Mouse (Mus musculus): ENCODE measurements at regions not wholly inside any gene's neighbourhood (a gene's known extent, or its start where the extent isn't known, plus 50 kb on each side); places are given as distances from the start of the nearest gene placed in this dataset.

- no peak for DNase-seq (ENCODE audit: low spot score in 2 of 2)
Measured at GRCm38 (mm10) chr2:34111286-34111685, 223.5 kb upstream of the Mvb12b start.

DNA sequence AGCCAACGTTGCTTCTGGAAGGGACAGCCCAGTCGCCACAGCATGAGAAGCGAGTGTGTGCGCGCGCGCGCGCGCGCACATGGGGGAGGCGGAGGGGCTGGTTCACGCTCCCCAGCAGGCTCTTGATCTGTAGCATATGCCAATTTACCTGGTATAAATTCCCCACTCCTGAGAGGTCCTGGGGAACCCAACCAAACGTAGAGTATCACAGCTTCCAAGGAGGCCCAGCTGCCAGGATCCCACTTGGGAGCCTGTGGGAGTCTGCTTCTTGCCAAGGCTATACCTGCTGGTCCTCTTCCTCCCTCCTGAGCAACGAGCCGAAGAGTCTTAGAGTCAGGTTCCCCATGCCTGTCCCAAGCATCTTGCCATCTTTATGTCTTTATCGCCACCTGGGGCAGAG is 222.8 kb upstream of the Mvb12b start:
- DNase-seq (ENCODE audit: low spot score in 2 of 2) = no peak

GRCm38 (mm10) chr2:34107566-34108303 is 220.0 kb upstream of the Mvb12b start:
- no peak for DNase-seq (ENCODE audit: low spot score in 2 of 2)

DNA sequence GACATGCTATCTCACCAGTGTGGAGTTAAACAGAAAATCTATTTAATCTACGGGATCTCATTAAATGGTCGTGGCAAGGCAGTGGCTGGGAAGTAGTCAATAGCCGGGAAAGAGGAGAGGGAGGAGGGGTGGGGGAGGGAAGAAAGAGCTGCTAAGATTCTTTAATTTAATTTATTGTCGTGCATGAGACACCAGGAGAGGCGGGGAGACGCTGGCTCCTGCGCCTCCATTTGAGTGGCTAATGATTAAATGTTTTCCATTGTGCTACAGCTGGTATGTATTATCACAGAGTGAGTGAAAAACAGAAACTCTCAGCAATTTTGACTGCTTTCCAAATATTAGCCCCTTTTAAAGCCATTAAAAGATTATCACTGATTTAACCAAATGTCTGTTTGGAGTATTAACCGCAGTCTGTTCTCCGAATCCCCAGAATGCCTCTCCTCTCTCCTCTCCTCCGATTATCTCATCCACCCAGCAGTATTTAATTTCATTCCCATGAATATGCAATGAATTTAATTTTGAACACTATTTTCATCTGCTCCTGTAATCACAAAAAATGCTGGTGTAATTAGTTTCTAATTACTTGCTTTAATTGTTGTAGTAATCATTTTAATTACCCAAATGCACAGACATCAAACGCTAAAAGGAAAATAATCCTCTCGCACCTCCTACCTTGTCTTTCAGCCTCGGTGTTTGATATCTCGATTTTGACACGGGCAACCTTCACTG is 219.3 kb upstream of the Mvb12b start:
- DNase-seq (ENCODE audit: low spot score in 2 of 2) = no peak

DNA sequence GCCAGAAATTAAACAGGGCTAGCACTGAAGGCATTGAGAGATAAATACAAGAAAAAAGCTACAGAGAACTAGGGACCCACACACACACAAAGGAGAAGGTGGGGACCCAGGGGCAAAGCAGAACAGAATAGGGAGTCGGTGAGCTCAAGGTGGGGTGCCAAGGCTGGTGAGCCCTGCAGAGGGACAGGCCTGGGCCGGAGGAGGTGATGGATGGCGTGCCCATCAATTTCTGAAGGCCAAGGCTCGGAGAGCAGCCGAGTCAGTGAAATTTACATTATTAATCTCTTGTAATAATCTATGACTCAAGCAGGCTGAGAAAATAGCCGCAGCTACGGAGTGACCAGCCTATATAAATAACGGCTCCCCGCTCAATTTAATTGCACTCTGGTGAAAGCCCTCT is 218.5 kb upstream of the Mvb12b start:
- DNase-seq (ENCODE audit: low spot score in 2 of 2) = no peak

DNA sequence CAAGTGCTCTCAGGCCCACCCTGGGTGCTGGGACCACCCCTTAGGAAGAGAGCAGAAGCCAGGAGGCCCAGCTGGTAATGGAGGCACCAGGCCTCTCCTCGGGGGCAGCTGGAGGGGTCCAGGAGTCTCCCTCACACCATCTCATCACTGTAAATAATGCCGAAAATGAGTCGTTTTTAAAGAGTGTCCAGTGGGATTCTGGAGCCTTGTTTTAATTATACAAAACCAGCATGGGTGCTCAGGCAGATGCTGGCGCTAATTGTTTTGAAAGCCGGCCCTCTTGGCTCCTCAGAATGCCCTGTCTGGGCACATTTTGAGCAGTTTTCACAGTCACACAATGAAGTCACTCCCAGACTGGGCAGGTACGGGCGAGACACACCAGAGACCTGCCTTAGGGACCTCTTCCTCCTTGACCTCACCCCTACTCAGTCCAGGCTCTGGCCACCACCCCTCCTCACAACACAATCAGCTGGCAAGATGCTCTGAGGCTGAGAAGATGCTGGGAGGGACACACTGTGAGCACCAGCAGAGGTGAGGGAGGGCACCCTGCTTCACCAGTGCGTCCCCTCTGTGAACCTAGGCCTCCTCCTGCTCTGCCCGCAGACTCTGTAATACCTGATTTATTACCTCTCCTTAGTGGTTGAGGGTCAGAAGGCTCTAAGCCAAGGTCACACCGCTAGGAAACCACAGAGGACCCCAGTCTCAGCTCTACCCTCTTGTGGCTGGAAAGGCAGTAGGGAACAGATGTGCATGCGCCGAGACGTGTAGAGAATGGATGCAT is 217.7 kb upstream of the Mvb12b start:
- no peak for DNase-seq (ENCODE audit: low spot score in 2 of 2)

DNA sequence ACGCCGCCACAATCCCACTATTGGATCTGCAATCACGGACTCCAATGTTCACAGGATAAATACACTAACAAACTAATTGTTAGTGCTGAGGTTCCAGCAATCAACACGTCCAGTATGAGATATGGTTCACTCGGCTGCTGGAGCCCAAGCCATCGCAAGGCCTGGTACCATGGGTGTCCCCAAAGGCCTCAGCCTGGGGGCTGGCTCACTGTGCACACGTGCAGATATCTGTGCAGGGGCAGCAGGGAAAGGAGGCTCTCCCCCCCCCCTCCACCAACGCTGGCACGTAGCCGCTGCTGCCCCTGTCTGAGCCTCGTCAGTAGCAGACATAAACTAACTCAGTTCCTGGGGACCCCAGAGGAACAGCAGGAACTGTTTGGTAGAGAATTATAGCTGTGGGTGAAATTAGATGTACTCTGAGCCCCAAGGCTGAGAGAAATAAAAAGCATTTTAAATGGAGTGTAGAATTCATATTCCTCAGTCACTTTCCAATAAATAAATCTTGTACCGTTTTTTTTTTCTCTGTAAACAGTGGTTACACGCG is 210.3 kb upstream of the Mvb12b start:
- no peak for DNase-seq (ENCODE audit: low spot score in 2 of 2)

GRCm38 (mm10) chr2:34096561-34096960 is 208.8 kb upstream of the Mvb12b start:
- DNase-seq (ENCODE audit: low spot score in 2 of 2) = no peak

GRCm38 (mm10) chr2:34088832-34089231 is 201.1 kb upstream of the Mvb12b start:
- no peak for DNase-seq (ENCODE audit: low spot score in 2 of 2)

GRCm38 (mm10) chr2:34086130-34086529 is 198.4 kb upstream of the Mvb12b start:
- no peak for DNase-seq (ENCODE audit: low spot score in 2 of 2)

DNA sequence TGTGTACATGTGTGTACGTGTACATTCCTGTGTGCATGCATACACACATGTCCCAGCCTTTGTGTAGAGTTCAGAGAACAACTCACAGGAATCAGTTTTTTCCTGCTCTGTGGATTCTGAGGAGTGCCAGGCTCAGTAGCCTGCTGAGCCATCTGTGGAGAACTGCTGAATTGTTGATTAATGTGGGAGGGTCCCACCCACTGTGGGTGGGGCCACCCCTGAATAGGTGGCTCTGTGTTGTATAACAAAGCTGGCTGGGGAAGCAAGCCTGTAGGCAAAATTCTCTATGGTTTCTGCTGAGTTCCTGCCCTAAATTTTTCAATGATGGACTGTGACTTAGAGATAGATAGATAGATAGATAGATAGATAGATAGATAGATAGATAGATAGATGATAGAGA is 196.8 kb upstream of the Mvb12b start:
- DNase-seq (ENCODE audit: low spot score in 2 of 2) = no peak

DNA sequence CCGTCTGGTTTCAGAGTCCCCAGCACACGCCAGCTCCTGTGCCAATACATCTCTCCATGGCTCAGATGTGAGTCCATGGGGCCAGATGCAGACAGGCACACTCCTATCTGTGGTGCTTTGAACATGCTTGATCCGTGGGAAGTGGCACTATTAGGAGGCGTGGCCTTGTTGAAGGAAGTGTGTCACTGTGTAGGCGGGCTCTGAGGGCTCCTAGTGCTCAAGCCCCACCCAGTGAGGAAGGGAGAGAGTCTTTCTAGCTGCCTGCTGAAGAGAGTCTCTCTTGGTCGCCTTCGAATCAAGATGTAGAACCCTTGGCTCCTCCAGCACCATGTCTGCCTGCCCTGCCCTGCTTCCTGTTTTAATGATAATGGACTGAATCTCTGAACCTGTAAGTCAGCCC is 194.7 kb upstream of the Mvb12b start:
- DNase-seq (ENCODE audit: low spot score in 2 of 2) = no peak

GRCm38 (mm10) chr2:34080176-34080575 is 192.4 kb upstream of the Mvb12b start:
- no peak for DNase-seq (ENCODE audit: low spot score in 2 of 2)

DNA sequence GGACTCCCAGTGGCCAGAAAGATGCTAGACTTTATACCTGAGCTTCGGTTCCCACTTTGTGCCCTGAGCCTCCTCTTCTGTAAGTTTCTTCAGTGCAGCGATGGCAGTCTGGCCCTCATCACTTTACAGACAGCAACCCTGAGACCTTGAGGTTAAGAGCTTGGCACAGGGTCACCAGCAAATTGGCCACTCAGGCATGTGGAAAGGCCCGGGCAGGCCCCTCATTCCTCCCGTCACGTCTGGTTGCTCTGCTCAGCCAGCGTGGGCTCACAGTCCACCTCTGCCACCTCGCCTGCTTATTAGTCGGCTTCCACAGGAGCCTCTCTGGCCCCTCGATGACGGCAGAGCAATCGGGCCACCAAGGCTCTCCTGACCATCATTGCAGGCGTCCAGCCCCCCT is 191.5 kb upstream of the Mvb12b start:
- DNase-seq (ENCODE audit: low spot score in 2 of 2) = no peak

GRCm38 (mm10) chr2:34078875-34079262 is 191.1 kb upstream of the Mvb12b start:
- DNase-seq (ENCODE audit: low spot score in 2 of 2) = no peak

DNA sequence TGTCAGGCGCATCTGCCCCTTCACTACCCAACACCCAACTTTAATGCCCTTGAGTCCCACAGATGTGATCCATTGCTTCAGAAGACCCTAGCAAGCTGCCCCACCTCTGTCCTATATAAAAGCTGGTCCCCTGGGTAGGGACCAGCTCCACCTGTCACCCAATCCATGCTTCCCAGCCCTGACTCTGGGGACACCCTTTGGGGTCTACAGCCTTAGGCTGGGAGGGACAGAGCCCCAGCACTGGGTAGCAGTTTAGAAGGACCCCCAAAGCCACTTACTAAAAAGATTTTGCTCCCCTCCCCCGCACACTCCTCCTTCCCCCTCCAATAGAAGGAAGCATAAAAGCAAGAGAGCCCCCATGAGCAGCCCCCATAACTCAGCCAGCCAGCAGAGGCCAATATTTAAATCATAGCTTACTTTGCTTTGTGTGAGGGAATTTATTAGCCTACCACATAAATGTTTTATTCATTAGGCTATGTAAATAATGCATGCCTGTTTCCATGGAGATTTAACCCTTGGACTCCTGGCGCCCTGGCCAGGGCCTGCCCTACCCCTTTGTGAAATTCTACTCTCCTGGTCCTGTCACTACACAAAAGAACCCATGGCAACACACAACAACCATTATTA is 190.6 kb upstream of the Mvb12b start:
- DNase-seq (ENCODE audit: low spot score in 2 of 2) = no peak

- no peak for DNase-seq (ENCODE audit: low spot score in 2 of 2)
Measured at GRCm38 (mm10) chr2:34076346-34076745, 188.6 kb upstream of the Mvb12b start.

DNA sequence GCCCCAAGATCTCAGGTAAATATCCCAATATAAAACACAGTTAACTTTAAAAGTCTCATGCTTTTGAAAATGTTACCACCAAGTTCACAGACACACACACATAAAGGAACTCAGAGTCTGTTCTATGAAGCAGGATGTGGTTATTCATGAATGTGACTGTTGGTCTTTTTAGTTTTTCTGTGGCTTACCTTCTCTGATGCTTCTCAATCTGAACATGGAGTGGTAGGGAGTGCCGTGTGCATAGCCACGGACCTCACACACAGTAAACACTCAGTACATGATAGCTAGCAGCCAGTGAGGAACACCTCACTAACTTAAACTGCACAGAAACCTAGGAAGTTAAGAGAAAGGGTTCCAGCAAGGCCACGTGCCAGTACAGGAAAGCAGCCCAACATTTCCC is 186.3 kb upstream of the Mvb12b start:
- no peak for DNase-seq (ENCODE audit: low spot score in 2 of 2)

DNA sequence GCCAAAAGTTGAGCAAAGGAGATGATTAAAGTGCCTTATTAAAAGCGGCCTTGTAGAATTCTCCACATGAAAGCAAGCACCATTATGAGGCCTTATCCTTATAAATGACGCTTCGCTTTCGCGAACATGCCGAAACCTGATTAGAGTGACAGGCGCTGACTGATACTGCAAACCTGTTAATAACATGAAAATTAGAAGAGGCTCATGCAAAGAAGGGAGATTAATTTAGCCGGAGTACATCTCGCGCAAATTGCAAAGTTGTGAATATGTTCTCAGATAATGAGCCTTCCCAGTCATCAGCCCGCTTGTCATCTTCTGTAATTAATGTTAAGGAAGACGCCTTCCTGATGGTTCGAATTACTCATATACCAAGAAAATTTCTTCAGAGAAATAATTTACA is 177.8 kb upstream of the Mvb12b start:
- DNase-seq (ENCODE audit: low spot score in 2 of 2) = no peak

GRCm38 (mm10) chr2:34065090-34065489 is 177.3 kb upstream of the Mvb12b start:
- peak in 1 of 2 experiments; percentile 66 for DNase-seq (ENCODE audit: low spot score in 2 of 2)

DNA sequence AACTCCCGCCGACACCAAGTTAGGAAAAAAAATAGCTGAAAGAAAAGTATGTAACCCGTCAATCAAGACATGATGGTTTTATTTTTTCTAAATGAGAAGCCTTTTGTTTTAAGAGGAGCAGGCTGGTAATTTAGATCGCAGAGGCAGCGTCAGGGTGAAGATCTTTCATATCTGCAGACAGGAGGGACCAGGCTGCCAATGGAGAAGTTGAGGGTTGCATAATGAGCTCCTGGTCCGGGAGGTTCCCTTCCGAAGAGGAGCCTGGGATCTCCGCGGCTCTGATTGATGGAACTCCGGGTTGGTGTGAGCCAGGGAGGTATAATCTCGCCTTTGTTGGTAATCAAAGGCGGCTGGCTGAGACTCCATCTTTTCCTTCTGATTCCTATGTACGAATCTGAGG is 168.8 kb upstream of the Mvb12b start:
- no peak for DNase-seq (ENCODE audit: low spot score in 2 of 2)

DNA sequence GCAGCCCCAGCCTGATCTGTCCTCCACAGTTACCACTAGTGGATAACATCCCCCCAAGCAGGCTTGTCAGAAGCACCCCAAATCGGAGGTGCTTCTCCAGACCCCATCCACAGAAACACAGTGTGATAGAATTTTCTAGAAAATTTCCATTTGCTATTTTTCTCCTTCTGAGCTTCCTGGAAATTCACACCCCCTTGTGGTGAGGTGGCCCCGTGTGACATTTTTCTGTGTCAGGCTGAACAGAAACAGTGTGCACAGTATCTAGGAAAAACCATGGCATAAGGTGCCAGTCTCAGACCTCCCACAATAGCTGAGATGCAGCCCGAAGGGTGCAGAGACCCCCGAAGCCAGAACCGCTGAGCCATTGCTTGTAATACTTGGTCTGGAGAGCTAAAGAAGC is 155.3 kb upstream of the Mvb12b start:
- no peak for DNase-seq (ENCODE audit: low spot score in 2 of 2)
